Mouse (Mus musculus): ENCODE measurements around the gene Wdr17.

Wdr17 gene

GRCm38 (mm10) chr8:54886987-54887785 lies at the start of gene Wdr17:
Gene Wdr17, minus strand, starts transcription at chr8:54887184.
- no peak for DNase-seq (ENCODE audit: low spot score in 2 of 2)

DNA sequence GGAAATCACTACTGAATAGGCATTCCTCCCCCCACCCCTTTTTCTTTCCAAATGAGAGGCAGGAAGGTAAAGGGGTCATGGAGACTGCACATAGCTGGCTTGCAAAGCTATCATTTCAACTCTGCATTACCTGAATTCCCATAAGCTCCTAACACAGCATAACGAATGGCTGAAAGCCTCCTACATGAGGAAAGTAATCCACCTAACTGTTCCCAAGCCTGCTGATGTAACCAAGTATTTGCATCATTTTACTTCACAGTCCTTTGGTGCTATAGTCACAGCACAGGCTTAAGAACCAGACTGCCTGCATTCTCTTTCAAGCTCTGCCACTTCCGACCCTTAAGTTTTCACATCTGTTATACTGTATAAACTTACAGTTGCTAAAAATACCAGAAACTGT lies 45.3 kb upstream of the Wdr17 start:
- no peak for DNase-seq (ENCODE audit: low spot score in 2 of 2)

DNA sequence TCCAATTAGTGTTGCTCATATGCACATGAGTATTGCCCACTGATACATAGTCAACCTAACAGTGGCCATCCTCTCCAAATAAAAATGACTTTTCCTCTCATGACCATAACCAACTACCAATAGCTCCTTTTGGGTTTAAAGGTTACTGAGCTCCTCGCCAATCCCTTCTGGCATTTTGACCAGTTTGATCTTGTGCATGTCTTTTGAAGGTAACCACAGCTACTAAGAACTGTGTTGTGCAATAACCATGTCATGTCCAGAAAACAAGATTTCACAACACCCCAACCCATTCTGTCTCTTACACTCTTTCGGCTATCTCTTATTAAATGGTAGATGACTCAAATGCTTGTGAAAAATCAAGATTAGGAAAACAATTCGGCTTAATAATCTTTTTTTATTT lies 38.0 kb upstream of the Wdr17 start:
- DNase-seq (ENCODE audit: low spot score in 2 of 2) = no peak

- no peak for DNase-seq (ENCODE audit: low spot score in 2 of 2)
Measured at GRCm38 (mm10) chr8:54922160-54922855, 35.3 kb upstream of the Wdr17 start.

GRCm38 (mm10) chr8:54917710-54918109 lies 30.7 kb upstream of the Wdr17 start:
- no peak for DNase-seq (ENCODE audit: low spot score in 2 of 2)

GRCm38 (mm10) chr8:54912891-54913290 lies 25.9 kb upstream of the Wdr17 start:
- no peak for DNase-seq (ENCODE audit: low spot score in 2 of 2)

DNA sequence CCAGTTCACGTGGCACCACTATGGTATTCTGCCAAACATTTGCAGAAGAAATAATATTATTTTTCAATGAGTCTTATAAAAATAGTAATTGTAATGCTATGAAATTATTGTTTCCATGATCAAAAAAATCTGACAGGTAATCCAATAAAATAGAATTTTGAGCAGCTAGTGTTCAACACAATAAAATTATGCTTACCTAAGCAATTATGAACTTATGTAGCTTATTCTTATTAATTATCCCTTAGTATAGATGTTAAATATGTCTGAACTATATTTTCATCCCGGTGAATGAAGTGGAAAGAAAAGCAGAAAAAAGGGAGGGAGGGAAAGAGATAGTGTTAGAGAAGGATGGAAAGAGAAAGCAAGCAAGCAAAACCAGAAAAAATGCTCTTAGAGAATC lies 12.5 kb upstream of the Wdr17 start:
- DNase-seq (ENCODE audit: low spot score in 2 of 2) = no peak

DNA sequence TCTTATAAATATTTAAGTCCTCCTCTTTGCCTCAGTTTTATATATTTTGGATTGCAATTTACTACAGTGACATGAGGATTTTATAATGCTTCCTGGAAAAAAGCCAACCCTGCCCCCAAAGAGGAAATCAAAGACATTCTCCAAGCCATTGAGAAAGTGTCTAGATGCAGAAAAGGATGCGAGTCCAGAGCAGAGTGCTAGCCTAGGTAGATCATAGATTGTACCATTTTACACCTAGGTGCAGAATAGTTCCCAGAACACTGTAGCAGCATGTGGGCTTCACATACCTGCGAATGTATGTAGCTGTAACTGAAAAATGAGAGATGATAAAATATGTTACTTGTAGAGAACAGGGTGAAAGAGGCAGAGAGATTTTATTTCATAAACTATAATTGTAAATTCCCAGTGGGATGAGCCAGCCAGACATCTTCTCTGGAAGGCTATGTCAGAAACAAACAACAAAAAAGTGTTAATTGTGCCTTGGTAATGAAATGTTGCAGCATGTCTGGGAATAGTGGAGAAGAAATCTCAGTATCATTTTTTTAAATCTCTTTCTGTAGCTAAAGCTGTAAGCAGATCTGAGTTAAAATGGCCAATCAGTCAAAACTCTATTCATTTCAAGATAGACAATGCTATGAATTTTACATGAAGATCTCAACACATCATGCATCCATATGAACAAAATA lies 7.8 kb upstream of the Wdr17 start:
- no peak for DNase-seq (ENCODE audit: low spot score in 2 of 2)

DNA sequence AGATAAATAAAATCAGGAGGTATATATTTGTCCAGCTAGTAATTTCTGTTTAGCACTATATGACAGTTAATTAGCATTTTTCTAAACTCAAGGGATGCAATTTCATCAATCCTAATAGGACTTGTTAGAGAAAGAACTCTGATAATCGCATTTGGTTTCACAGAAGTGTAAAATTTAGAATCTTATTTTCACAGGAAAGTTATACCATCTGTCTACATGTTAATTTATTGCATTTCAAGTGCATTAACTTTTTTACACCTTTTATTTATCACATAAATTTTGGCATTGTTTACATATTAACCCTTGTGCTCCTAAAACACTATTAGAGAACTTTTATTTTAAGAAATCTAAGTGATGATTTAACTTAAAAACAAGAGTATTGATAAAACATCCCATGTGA lies 7.2 kb upstream of the Wdr17 start:
- no peak for DNase-seq (ENCODE audit: low spot score in 2 of 2)

- DNase-seq (ENCODE audit: low spot score in 2 of 2) = no peak
Measured at GRCm38 (mm10) chr8:54886560-54886959, 424 bp downstream of the Wdr17 start.

DNA sequence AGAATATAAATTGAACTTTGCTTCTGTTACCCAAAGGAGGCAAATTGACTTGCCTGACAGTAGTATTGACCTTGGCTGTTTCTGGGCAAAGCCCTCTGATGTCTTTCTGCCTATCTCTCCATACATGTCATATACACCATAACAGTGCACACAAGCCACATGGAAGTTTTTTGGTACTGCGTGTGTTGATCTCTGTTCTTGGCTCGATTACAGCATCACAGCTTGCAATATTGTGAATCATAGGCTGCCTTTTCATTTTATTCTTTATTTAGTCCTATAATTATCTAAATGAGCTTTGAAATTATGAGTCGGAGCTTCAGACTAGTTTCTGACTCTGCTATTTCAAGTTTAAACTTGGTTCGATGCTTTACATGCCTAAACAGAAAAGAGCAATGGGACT lies 10.5 kb downstream of the Wdr17 start:
- DNase-seq (ENCODE audit: low spot score in 2 of 2) = no peak

GRCm38 (mm10) chr8:54864761-54865064 lies 22.3 kb downstream of the Wdr17 start:
- DNase-seq (ENCODE audit: low spot score in 2 of 2) = no peak

DNA sequence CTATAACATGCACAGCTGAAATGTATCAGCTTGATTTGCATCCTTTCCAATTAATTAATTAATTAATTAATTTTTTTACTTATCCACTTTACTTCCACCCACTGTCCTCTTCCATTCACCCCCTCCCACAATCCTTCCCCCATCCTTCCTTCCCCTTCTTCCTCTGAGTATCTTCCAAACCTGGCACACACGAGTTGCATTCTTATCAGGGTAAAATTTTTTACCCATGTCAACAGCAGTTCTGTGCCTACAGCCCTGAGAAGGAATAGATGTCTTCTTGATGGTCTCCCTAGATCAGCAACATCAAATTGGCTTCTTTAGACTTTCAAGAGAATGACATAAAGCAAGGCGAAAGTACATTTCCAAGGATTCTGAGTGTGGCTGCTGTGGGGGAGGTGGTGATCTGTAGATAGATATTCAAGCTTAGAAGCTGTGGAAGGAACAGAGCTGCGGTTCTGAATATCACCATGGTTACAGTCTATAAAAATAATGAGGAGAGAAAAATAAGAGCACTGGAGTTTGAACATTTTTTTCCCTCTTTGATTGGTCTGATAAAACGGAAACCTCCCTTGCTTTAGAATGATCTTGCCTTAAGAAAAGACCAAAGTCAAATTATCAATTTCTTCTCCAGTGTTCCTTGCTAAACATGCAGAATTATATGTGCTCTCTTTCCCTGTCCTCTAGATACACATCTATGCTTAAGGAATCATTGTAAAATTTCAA lies 22.8 kb downstream of the Wdr17 start:
- no peak for DNase-seq (ENCODE audit: low spot score in 2 of 2)

DNA sequence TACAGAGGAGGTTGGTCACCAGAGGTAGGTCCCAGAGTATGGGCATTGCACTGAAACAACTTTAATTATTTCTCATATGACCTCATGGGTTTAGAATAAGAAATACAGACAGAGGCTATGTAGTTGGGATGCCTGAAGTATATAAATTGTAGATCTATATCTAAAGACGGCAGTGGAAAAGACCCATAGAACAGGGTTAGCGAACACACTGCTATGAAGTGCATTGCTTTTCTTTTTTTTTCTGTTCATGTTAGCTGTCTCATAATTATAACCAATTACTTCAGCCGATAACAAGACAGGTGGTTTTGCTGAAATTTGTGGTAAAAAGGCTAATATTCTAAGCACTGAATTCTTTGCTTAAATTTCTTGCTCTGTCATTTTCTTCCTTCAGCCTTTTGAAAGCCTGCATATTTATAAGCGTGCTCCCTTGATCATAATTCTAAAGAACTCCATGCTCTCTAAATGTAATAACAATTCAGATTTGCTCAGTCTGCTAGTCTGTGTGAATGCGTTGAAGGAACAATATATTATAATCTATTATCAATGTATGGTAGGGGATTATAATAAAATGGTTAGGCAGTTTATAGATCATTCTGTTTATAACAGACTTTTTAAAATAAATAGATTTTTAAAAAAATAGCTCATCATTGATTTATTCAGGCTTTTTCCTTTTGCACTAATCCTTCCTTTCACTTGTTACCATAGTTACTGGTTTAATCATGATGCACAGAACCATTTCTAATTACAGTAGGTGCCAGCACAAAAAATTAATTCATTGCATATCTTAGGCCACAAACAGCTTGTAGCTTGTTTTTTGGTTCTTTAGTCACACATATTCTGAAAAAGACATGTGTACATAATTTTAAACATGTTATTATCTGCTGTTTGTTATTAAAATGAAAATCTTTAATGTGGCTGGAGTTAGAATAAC lies 50.7 kb downstream of the Wdr17 start:
- no peak for DNase-seq (ENCODE audit: low spot score in 2 of 2)

DNA sequence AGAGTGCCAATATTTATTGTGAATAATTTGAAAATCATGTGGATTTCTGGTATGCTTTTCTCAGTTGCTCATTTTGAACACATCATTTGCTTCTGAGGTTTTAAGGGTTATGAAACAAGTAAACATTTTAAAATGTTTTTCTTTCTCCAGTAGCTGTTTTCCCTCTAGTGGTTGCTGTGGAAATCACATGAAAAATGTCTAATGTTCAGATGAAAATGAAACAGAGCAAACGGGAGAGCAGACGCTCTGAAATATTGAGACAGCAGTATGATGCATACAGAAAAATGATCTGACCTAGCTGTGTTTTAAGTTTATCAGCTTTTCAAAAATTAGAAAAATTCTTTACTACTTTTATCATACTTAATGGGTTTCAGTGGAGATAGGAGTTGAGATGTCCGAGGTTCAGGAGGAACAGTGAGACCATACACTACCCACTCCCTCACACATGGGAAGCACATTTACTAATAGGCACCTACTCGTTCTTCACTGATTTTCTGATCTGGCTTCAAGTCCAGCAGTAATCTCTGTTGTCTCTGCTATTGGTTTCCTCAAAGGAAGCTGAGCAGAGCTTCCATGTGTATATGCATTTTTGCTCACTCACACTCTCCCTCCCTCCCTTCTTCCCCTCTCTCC lies 57.1 kb downstream of the Wdr17 start:
- no peak for DNase-seq (ENCODE audit: low spot score in 2 of 2)

DNA sequence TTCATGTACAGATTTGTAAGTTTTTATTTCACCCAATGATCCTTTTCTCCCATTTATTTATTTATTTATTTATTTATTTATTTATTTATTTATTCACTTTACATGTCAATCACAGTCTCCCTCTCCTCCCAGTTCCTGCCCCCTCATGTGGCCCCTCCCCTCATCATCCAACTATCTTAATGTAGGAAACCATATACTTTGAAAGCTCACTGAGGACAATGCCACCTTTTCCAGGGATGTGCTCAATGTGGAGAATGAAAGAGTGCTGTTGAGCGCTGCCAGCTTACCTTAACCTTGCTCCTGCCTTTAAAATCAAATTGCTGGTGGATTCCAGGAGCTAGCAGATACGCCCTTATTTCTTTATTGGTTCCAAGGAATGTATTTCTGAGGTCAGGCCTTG lies 59.0 kb downstream of the Wdr17 start:
- DNase-seq (ENCODE audit: low spot score in 2 of 2) = no peak

DNA sequence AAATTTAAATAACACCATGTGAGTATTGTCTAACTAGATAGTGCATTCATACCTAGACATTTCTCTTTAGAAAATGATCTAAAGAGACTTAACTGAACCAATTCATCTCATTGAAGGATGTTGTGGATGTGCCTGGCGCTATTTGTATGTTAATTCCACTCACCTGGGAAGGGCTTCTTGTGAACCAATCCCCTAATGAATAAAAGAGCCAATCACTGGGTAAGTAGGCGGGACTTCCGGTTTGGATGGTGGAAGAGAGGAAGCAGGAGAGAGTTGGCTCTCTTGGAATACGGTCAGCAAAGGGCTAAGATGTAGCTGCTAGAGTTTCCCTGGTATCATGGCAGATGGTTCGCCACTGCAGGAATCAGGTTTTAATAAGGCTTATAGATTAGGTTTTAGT lies 64.0 kb downstream of the Wdr17 start:
- no peak for DNase-seq (ENCODE audit: low spot score in 2 of 2)

- DNase-seq (ENCODE audit: low spot score in 2 of 2) = no peak
Measured at GRCm38 (mm10) chr8:54818651-54819050, 68.3 kb downstream of the Wdr17 start.

GRCm38 (mm10) chr8:54808217-54808616 lies 78.8 kb downstream of the Wdr17 start:
- no peak for DNase-seq (ENCODE audit: low spot score in 2 of 2)

DNA sequence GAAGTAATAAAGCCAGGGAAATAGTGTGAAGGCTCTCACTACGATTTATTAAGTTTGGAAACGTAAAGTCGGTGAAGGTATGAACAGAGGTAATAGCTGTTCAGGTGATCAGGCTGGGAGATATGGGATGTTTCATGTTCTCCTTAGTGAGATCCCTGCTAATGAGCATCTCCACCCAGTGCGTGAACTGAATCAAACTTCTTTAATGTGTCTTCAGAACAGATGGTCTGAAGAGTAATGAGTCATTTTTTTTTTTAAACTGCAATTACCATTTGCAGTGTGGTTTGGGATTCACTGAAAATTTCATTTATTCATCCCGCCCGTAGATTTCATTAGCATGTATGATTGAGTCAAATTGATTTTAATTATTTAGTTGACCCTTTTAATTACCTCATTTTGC lies 80.8 kb downstream of the Wdr17 start:
- no peak for DNase-seq (ENCODE audit: low spot score in 2 of 2)

DNA sequence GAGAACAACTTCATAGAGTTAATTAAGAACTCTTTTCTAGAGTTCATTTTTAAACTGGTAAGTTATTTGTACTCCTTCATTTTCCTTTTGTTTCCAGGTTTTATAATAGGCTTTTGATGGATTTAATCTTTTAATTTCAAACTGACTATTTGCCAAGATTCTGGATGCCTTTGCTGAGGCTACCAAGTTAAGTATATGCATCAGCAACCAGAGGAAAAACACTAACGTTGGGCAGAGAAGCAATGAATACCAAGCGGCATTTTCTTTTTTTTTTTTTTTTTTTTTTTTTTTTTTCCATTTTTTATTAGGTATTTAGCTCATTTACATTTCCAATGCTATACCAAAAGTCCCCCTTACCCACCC lies 94.3 kb downstream of the Wdr17 start:
- DNase-seq (ENCODE audit: low spot score in 2 of 2) = no peak

Data from heart, adult 9 months (tissue).